In the genomic region with DNA sequence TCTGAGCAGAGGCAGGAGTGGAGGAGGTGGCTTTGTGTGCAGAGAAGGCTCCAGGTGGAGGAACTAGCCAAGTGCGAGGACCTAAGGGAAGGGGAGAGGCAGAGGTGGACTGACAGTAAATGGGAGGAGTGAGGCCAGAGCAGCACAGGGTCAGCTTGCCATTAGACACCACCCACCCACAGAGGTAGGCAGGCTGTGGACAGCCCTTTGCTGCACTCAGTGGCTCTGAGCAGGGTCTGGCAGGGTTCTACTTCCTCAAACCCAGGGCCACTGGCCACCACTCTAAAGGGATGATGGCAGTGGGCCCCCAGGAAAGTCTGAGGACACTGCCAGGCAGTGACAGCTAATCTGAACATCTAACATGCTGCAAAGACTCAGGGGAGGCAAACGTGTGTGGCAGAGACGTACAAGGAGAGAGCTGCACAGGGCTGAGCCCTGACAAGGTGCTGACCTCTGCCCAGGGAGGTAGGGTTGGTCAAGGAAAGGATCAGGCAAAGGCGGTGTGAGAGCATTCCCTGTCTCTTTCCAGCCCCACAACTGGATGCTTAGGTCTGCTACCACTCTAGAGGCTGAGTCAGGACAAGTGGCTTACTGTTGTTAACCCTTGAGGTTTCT, we compare ENCODE assay signal across 9 mouse cellular contexts. TPM values are rescaled to one million over a fixed set of nuclear protein-coding genes. Genes with fewer than 3 reads are reported as not detected.
DNase-seq lines count a peak whose midpoint lies in the region; ATAC-seq and TF ChIP-seq lines count a peak whose summit lies in the region.
"Had no signal": no experiment of that assay in that cellular context is flagged by ENCODE, and none has a peak within 500 bp of the region (broad histone marks: within the 10 kb centered on the region; RNA-seq: fewer than 3 reads in every experiment).

No protein-coding gene starts in this region.

- H3K4me2 ChIP-seq in hindbrain, embryonic 14.5 days (replicated peaks) = no peak overlapping the region; the same call in 1 of the 2 replicates
- peak overlapping the region; percentile 94 for H3K4me2 ChIP-seq in liver, embryonic 11.5 days

- peaks cover 56% of the 10 kb centered on the region for H3K4me1 ChIP-seq in hindbrain, embryonic 10.5 days (replicated peaks)
- peaks cover 36% of the 10 kb centered on the region for H3K4me1 ChIP-seq in hindbrain, embryonic 14.5 days (replicated peaks; ENCODE audit: control insufficient read depth, insufficient read depth, low read length)
- H3K4me1 ChIP-seq in MEL (ENCODE audit: control insufficient read depth in 1 of 2, insufficient read depth in 2 of 2, low read length in 2 of 2) = peaks cover 3 to 38% of the 10 kb centered on the region in 2 experiments; a peak in 3 of 4 replicates
- peaks cover 13% of the 10 kb centered on the region; the same call in 1 of the 2 replicates for H3K4me1 ChIP-seq in embryonic fibroblast, embryonic 13.5 days (ENCODE audit: control insufficient read depth, insufficient read depth, low read length)
- H3K4me1 ChIP-seq in liver, embryonic 11.5 days (replicated peaks; ENCODE audit: control insufficient read depth, insufficient read depth, low read length) = peaks cover 66% of the 10 kb centered on the region

- peak overlapping the region; percentile 50; the same call in 1 of the 2 replicates for H3K4me3 ChIP-seq in hindbrain, embryonic 10.5 days
- H3K4me3 ChIP-seq in hindbrain, embryonic 14.5 days (replicated peaks; ENCODE audit: low read length) = no peak overlapping the region
- H3K4me3 ChIP-seq in MEL (ENCODE audit: control insufficient read depth in 1 of 2, insufficient read depth in 1 of 2, low read depth in 2 of 2, low read length in 2 of 2) = peak overlapping the region; percentile 32 to 70
- peak overlapping the region; percentile 37 for H3K4me3 ChIP-seq in embryonic fibroblast, embryonic 13.5 days (ENCODE audit: insufficient read depth, low read length)
- peak overlapping the region; percentile 83 for H3K4me3 ChIP-seq in liver, embryonic 11.5 days (ENCODE audit: low read depth, low read length)

- H3K27ac ChIP-seq in hindbrain, embryonic 10.5 days = peak overlapping the region; percentile 46; the same call in 1 of the 2 replicates
- H3K27ac ChIP-seq in hindbrain, embryonic 14.5 days = no peak overlapping the region
- H3K27ac ChIP-seq in MEL (ENCODE audit: control insufficient read depth, low read depth, low read length) = peak overlapping the region; percentile 45
- H3K27ac ChIP-seq in embryonic fibroblast, embryonic 13.5 days (ENCODE audit: insufficient read depth, low read length) = peak overlapping the region; percentile 97
- H3K27ac ChIP-seq in liver, embryonic 11.5 days (ENCODE audit: low read depth, low read length) = peak overlapping the region; percentile 95

- DNase-seq in hindbrain, embryonic 10.5 days (ENCODE audit: low spot score) = no peak
- no peak for DNase-seq in hindbrain, embryonic 14.5 days (ENCODE audit: low spot score)
- no peak for DNase-seq in MEL (ENCODE audit: low read depth, low spot score)
- DNase-seq in liver, embryonic 11.5 days (ENCODE audit: low spot score) = no peak
- no peak for DNase-seq in thymus, postnatal 4 days
- DNase-seq in urinary bladder, adult 18-20 months (ENCODE audit: low spot score in 2 of 2) = no peak

- H3K79me2 ChIP-seq in MEL (ENCODE audit: control insufficient read depth, insufficient read depth, low read length, poor library complexity) = peaks cover 39% of the 10 kb centered on the region

- TF ChIP-seq RAD21 in MEL (IDR thresholded peaks at IDR 0.05; ENCODE audit: low read depth, low read length) = no peak

- TF ChIP-seq POLR2A in MEL (IDR thresholded peaks at IDR 0.05; ENCODE audit: control insufficient read depth in 1 of 2, insufficient read depth in 1 of 2, low read depth in 1 of 2, low read length in 2 of 2, poor library complexity in 1 of 2) = no peak
- no peak for TF ChIP-seq POLR2A in embryonic fibroblast, embryonic 13.5 days (IDR thresholded peaks at IDR 0.05; ENCODE audit: low read depth, low read length)

- no peaks in the 10 kb centered on the region for H3K9me3 ChIP-seq in hindbrain, embryonic 10.5 days
- no peaks in the 10 kb centered on the region for H3K9me3 ChIP-seq in hindbrain, embryonic 14.5 days (ENCODE audit: control insufficient read depth, low read length)
- H3K9me3 ChIP-seq in MEL (replicated peaks; ENCODE audit: insufficient read depth, low read length) = no peaks in the 10 kb centered on the region
- no peaks in the 10 kb centered on the region for H3K9me3 ChIP-seq in liver, embryonic 11.5 days (ENCODE audit: control insufficient read depth, low read length)

- no peak for TF ChIP-seq EP300 in MEL (IDR thresholded peaks at IDR 0.05; ENCODE audit: low read depth in 1 of 2, low read length in 2 of 2)

- TF ChIP-seq CTCF in MEL (IDR thresholded peaks at IDR 0.05 in 2 of 3, conservative IDR thresholded peaks at IDR 0.05 in 1 of 3; ENCODE audit: control insufficient read depth in 1 of 3, insufficient read depth in 1 of 3, low read depth in 2 of 3, low read length in 3 of 3, poor library complexity in 1 of 3, severe bottlenecking in 1 of 3) = no peak
- no peak for TF ChIP-seq CTCF in embryonic fibroblast, embryonic 13.5 days (IDR thresholded peaks at IDR 0.05; ENCODE audit: borderline replicate concordance, insufficient read depth, low read length)

- ATAC-seq in hindbrain, embryonic 14.5 days (ENCODE audit: low FRiP score) = no peak
- no peak for ATAC-seq in liver, embryonic 11.5 days (replicated peaks; ENCODE audit: low FRiP score)
- no peak for ATAC-seq in monocyte, adult 5-6 weeks (replicated peaks; ENCODE audit: insufficient number of reproducible peaks, low FRiP score, low TSS enrichment, poor library complexity, severe bottlenecking)

- peaks cover 79% of the 10 kb centered on the region for H3K36me3 ChIP-seq in hindbrain, embryonic 10.5 days
- peaks cover 68% of the 10 kb centered on the region for H3K36me3 ChIP-seq in hindbrain, embryonic 14.5 days (replicated peaks; ENCODE audit: control insufficient read depth, insufficient read depth)
- H3K36me3 ChIP-seq in MEL (ENCODE audit: control insufficient read depth in 1 of 2, insufficient read depth in 2 of 2, low read length in 2 of 2) = peaks cover 8 to 34% of the 10 kb centered on the region in 2 experiments
- peaks cover 32% of the 10 kb centered on the region for H3K36me3 ChIP-seq in liver, embryonic 11.5 days (ENCODE audit: control insufficient read depth, insufficient read depth, low read length)

- WGBS in hindbrain, embryonic 10.5 days = 71% methylated on average over 4 of the region's 4 CpGs
- 74% methylated on average over 4 of the region's 4 CpGs for WGBS in hindbrain, embryonic 14.5 days
- WGBS in liver, embryonic 11.5 days = 41% methylated on average over 4 of the region's 4 CpGs

- no peak overlapping the region for H3K9ac ChIP-seq in hindbrain, embryonic 14.5 days
- peak overlapping the region; percentile 32 for H3K9ac ChIP-seq in MEL (ENCODE audit: control insufficient read depth, low read depth, low read length, poor library complexity, severe bottlenecking)
- peak overlapping the region; percentile 93 for H3K9ac ChIP-seq in liver, embryonic 11.5 days (ENCODE audit: low read depth, low read length)

- peaks cover 7% of the 10 kb centered on the region for H3K27me3 ChIP-seq in hindbrain, embryonic 10.5 days (ENCODE audit: insufficient read depth, poor library complexity, severe bottlenecking)
- no peaks in the 10 kb centered on the region for H3K27me3 ChIP-seq in hindbrain, embryonic 14.5 days (ENCODE audit: control insufficient read depth, insufficient read depth, low read length)
- no peaks in the 10 kb centered on the region for H3K27me3 ChIP-seq in MEL (ENCODE audit: control insufficient read depth in 1 of 2, insufficient read depth in 2 of 2, low read length in 2 of 2)
- no peaks in the 10 kb centered on the region for H3K27me3 ChIP-seq in liver, embryonic 11.5 days (replicated peaks; ENCODE audit: control insufficient read depth, insufficient read depth, low read length)

RNA-seq across cellular contexts. Expression of a gene that starts 2.1 kb away (rescaled TPM):
- 9.7 and 10.1 TPM in 2 replicates for polyA plus RNA-seq in hindbrain, embryonic 10.5 days (2016; fragmentation: Nextera tagmentation; extraction: Ambion mirVana)
- polyA plus RNA-seq in hindbrain, embryonic 14.5 days (2014; fragmentation: Nextera tagmentation; extraction: Ambion mirVana) = 9.2 and 12.5 TPM in 2 replicates
- 60.6 and 63.2 TPM in 2 replicates for total RNA-seq in MEL (2012; rRNA removed)
- 100 to 1,000 TPM in 1 of 2 experiments, 10 to 100 TPM in 1; 77.3 to 113 TPM for polyA plus RNA-seq in MEL (2012; ENCODE audit: insufficient read depth in 1 of 2, insufficient read length in 2 of 2, low read depth in 1 of 2, low replicate concordance in 2 of 2, missing spikeins in 1 of 2)
- polyA plus RNA-seq in embryonic fibroblast, embryonic 13.5 days (2011; ENCODE audit: insufficient read length, low read depth, missing spikeins) = 62.8 and 86.1 TPM in 2 replicates
- polyA plus RNA-seq in liver, embryonic 11.5 days (2014; fragmentation: Nextera tagmentation; extraction: Ambion mirVana) = 64.9 and 67.1 TPM in 2 replicates
- total RNA-seq in monocyte, adult 5-6 weeks (2017) = 141 to 192 TPM (median 174 TPM) in 3 replicates

RNA-seq across cellular contexts. Expression of a gene that starts 5.4 kb away (rescaled TPM):
- polyA plus RNA-seq in hindbrain, embryonic 10.5 days (2016; fragmentation: Nextera tagmentation; extraction: Ambion mirVana) = 149 and 192 TPM in 2 replicates
- 140 and 144 TPM in 2 replicates for polyA plus RNA-seq in hindbrain, embryonic 14.5 days (2014; fragmentation: Nextera tagmentation; extraction: Ambion mirVana)
- 29.6 and 35.9 TPM in 2 replicates for total RNA-seq in MEL (2012; rRNA removed)
- polyA plus RNA-seq in MEL (2012; ENCODE audit: insufficient read depth in 1 of 2, insufficient read length in 2 of 2, low read depth in 1 of 2, low replicate concordance in 2 of 2, missing spikeins in 1 of 2) = 10 to 100 TPM in 1 of 2 experiments, not detected in 1; 60.2 TPM
- polyA plus RNA-seq in embryonic fibroblast, embryonic 13.5 days (2011; ENCODE audit: insufficient read length, low read depth, missing spikeins) = 51.3 and 54.8 TPM in 2 replicates
- polyA plus RNA-seq in liver, embryonic 11.5 days (2014; fragmentation: Nextera tagmentation; extraction: Ambion mirVana) = 47.5 and 49.8 TPM in 2 replicates
- total RNA-seq in monocyte, adult 5-6 weeks (2017) = 33.1 to 54.4 TPM (median 45.1 TPM) in 3 replicates

RNA-seq across cellular contexts. Expression of a gene that starts 16.7 kb away (rescaled TPM):
- polyA plus RNA-seq in hindbrain, embryonic 10.5 days (2016; fragmentation: Nextera tagmentation; extraction: Ambion mirVana) = 2.7 and 6.9 TPM in 2 replicates
- 13.8 and 15.8 TPM in 2 replicates for polyA plus RNA-seq in hindbrain, embryonic 14.5 days (2014; fragmentation: Nextera tagmentation; extraction: Ambion mirVana)
- total RNA-seq in MEL (2012; rRNA removed) = 0.39 TPM in 1 of 2 replicates, not detected in the other
- not detected for polyA plus RNA-seq in MEL (2012; ENCODE audit: insufficient read depth in 1 of 2, insufficient read length in 2 of 2, low read depth in 1 of 2, low replicate concordance in 2 of 2, missing spikeins in 1 of 2)
- polyA plus RNA-seq in embryonic fibroblast, embryonic 13.5 days (2011; ENCODE audit: insufficient read length, low read depth, missing spikeins) = 119 and 136 TPM in 2 replicates
- 4.1 and 4.6 TPM in 2 replicates for polyA plus RNA-seq in liver, embryonic 11.5 days (2014; fragmentation: Nextera tagmentation; extraction: Ambion mirVana)
- 1.2 to 9.7 TPM (median 2.2 TPM) in 3 replicates for total RNA-seq in monocyte, adult 5-6 weeks (2017)

RNA-seq across cellular contexts. Expression of a gene that starts 19.9 kb away (rescaled TPM):
- 0.16 and 0.21 TPM in 2 replicates for polyA plus RNA-seq in hindbrain, embryonic 10.5 days (2016; fragmentation: Nextera tagmentation; extraction: Ambion mirVana)
- 0.36 TPM in 1 of 2 replicates, not detected in the other for polyA plus RNA-seq in hindbrain, embryonic 14.5 days (2014; fragmentation: Nextera tagmentation; extraction: Ambion mirVana)
- 0.16 and 0.23 TPM in 2 replicates for total RNA-seq in MEL (2012; rRNA removed)
- polyA plus RNA-seq in MEL (2012; ENCODE audit: insufficient read depth in 1 of 2, insufficient read length in 2 of 2, low read depth in 1 of 2, low replicate concordance in 2 of 2, missing spikeins in 1 of 2) = under 1 TPM in 1 of 2 experiments, not detected in 1; 0.60 TPM
- not detected in 2 replicates for polyA plus RNA-seq in embryonic fibroblast, embryonic 13.5 days (2011; ENCODE audit: insufficient read length, low read depth, missing spikeins)
- 0.14 TPM in 1 of 2 replicates, not detected in the other for polyA plus RNA-seq in liver, embryonic 11.5 days (2014; fragmentation: Nextera tagmentation; extraction: Ambion mirVana)
- 1.3 TPM in 2 of 3 replicates, not detected in the other for total RNA-seq in monocyte, adult 5-6 weeks (2017)
- total RNA-seq: gastrocnemius, postnatal 25 days had no signal

RNA-seq across cellular contexts. Expression of a gene that starts 35.3 kb away (rescaled TPM):
- polyA plus RNA-seq in hindbrain, embryonic 10.5 days (2016; fragmentation: Nextera tagmentation; extraction: Ambion mirVana) = 27.3 and 30.8 TPM in 2 replicates
- 28.3 and 32.1 TPM in 2 replicates for polyA plus RNA-seq in hindbrain, embryonic 14.5 days (2014; fragmentation: Nextera tagmentation; extraction: Ambion mirVana)
- 25.3 and 26.8 TPM in 2 replicates for total RNA-seq in MEL (2012; rRNA removed)
- polyA plus RNA-seq in MEL (2012; ENCODE audit: insufficient read depth in 1 of 2, insufficient read length in 2 of 2, low read depth in 1 of 2, low replicate concordance in 2 of 2, missing spikeins in 1 of 2) = 10 to 100 TPM in 1 of 2 experiments, not detected in 1; 76.4 TPM
- 43.0 and 48.4 TPM in 2 replicates for polyA plus RNA-seq in embryonic fibroblast, embryonic 13.5 days (2011; ENCODE audit: insufficient read length, low read depth, missing spikeins)
- polyA plus RNA-seq in liver, embryonic 11.5 days (2014; fragmentation: Nextera tagmentation; extraction: Ambion mirVana) = 22.5 and 25.0 TPM in 2 replicates
- total RNA-seq in monocyte, adult 5-6 weeks (2017) = 13.3 to 41.9 TPM (median 22.3 TPM) in 3 replicates
